Mouse (Mus musculus) embryonic fibroblast, embryonic 13.5 days (primary cell): ENCODE results near the gene Rps6ka5.

Experiments used
- CTCF ChIP-seq: IDR thresholded peaks from 2 replicates; pipeline ENCODE4 v1.5.1; 2011; ENCODE audit warnings: mild to moderate bottlenecking, control low read depth, low read length, moderate library complexity, borderline replicate concordance; ENCODE audit not compliant: insufficient read depth
- POLR2A ChIP-seq: IDR thresholded peaks from 2 replicates; pipeline ENCODE4 v1.6.1; 2011; ENCODE audit warnings: low read depth, mild to moderate bottlenecking, control low read depth, low read length, moderate library complexity

- TF ChIP-seq CTCF (no peak), POLR2A (no peak)
These were observed 28.8 kb downstream of the Rps6ka5 start for GRCm38 (mm10) chr12:100698019-100698418.
